Mouse (Mus musculus) olfactory bulb, adult 2 months (tissue): ENCODE measurements around the gene Fuca2.

Experiments used
- CTCF ChIP-seq: fragments of 200-500 bp; IDR thresholded peaks from 2 replicates; pipeline ENCODE4 v1.5.1; 2012; ENCODE audit warnings: low read depth, mild to moderate bottlenecking, low read length, moderate library complexity; ENCODE audit not compliant: insufficient read depth
- POLR2A ChIP-seq: fragments of 200-500 bp; IDR thresholded peaks from 2 replicates; pipeline ENCODE4 v1.6.1; 2012; ENCODE audit warnings: mild to moderate bottlenecking, low read depth, low read length, moderate library complexity; ENCODE audit not compliant: insufficient read depth

GRCm38 (mm10) chr10:13560014-13560674, 60.8 kb downstream of the Fuca2 start:
- TF ChIP-seq POLR2A (no peak), CTCF (no peak)
